Mouse (Mus musculus) megakaryocyte progenitor cell, adult 5-6 weeks (primary cell): ENCODE data around the gene Relb. TPM values are rescaled to one million over a fixed set of nuclear protein-coding genes. Genes with fewer than 3 reads are reported as not detected.

Experiments used
- ATAC-seq: replicated peaks from 2 replicates; pipeline ENCODE4 v1.8.0; 2016; ENCODE audit warnings: mild to moderate bottlenecking, moderate TSS enrichment, inconsistent platforms; ENCODE audit not compliant: poor library complexity
- total RNA-seq, 2 experiments: library from RNA; stranded (forward) in 1 of 2; stranded (reverse) in 1 of 2; fragments of 157-497, 149-512 nt in 1 of 2; fragments of 200-1000 nt in 1 of 2; gene quantifications; 2 replicates each; pipeline versions ENCODE4 v1.2.3 to v1.2.4; 2015 to 2017

The Relb gene
- total RNA-seq, 2 experiments from 2014 or later, result 2.5 TPM; not detected in 1

- no peak for ATAC-seq
Measured at GRCm38 (mm10) chr7:19557982-19558900, 71.0 kb downstream of the Relb start.

DNA sequence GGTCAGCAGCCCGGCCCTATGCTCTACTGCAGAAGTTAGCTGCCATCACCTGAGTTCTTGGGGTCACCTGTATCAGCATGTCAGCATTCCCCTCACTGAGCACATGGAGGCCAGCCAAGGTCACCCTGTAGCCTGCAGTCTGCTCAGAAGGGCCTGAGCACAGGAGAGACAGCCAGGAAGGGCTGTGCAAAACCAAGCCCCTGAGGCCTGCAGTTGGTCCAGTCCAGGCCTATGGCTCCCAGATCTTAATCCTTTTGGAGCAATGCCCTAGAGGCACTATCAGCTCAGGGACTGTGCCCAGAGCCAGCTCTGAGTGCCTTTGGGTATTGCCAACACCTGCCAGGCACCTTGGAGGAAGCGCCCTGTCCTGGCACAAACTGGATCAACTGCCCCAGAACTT lies 72.2 kb downstream of the Relb start:
- no peak for ATAC-seq

Other genes starting within 250 kb of the Relb start
- 10.7 and 11.2 TPM in 2 replicates for gene Ercc2, start 247.4 kb downstream of the Relb start, total RNA-seq (2015)
- 26.5 and 31.6 TPM in 2 replicates for gene Ercc2, start 247.4 kb downstream of the Relb start, total RNA-seq (2017)
- not detected in 2 replicates for gene Klc3, start 225.3 kb downstream of the Relb start, total RNA-seq (2015)
- gene Klc3, start 225.3 kb downstream of the Relb start, total RNA-seq (2017), result 0.10 TPM in 1 of 2 replicates, not detected in the other
- 0.71 and 0.94 TPM in 2 replicates for gene Ckm, start 224.7 kb downstream of the Relb start, total RNA-seq (2015)
- gene Ckm, start 224.7 kb downstream of the Relb start, total RNA-seq (2017), result 1.4 and 2.0 TPM in 2 replicates
- 10.3 and 11.0 TPM in 2 replicates for gene Mark4, start 170.6 kb downstream of the Relb start, total RNA-seq (2015)
- gene Mark4, start 170.6 kb downstream of the Relb start, total RNA-seq (2017), result 4.8 and 6.9 TPM in 2 replicates
- gene Exoc3l2, start 166.1 kb downstream of the Relb start, total RNA-seq (2015), result 0.54 and 0.57 TPM in 2 replicates
- gene Exoc3l2, start 166.1 kb downstream of the Relb start, total RNA-seq (2017), result 0.62 and 1.3 TPM in 2 replicates
- gene Bloc1s3, start 121.1 kb downstream of the Relb start, total RNA-seq (2015), result 2.9 and 3.3 TPM in 2 replicates
- gene Bloc1s3, start 121.1 kb downstream of the Relb start, total RNA-seq (2017), result 1.3 and 1.5 TPM in 2 replicates
- 55.2 and 58.3 TPM in 2 replicates for gene Trappc6a, start 121.0 kb downstream of the Relb start, total RNA-seq (2015)
- gene Trappc6a, start 121.0 kb downstream of the Relb start, total RNA-seq (2017), result 26.1 and 39.5 TPM in 2 replicates
- gene Nkpd1, start 111.6 kb downstream of the Relb start, total RNA-seq (2015), result not detected in 2 replicates
- gene Nkpd1, start 111.6 kb downstream of the Relb start, total RNA-seq (2017), result 0.17 and 0.34 TPM in 2 replicates
- 11.0 and 11.7 TPM in 2 replicates for gene Ppp1r37, start 66.4 kb downstream of the Relb start, total RNA-seq (2015)
- gene Ppp1r37, start 66.4 kb downstream of the Relb start, total RNA-seq (2017), result 13.4 and 18.1 TPM in 2 replicates
- 5.9 and 6.8 TPM in 2 replicates for gene Zfp296, start 52.2 kb downstream of the Relb start, total RNA-seq (2015)
- gene Zfp296, start 52.2 kb downstream of the Relb start, total RNA-seq (2017), result 2.8 and 4.4 TPM in 2 replicates
- gene Gemin7, start 51.8 kb downstream of the Relb start, total RNA-seq (2015), result 65.5 and 73.4 TPM in 2 replicates
- 33.5 and 36.9 TPM in 2 replicates for gene Gemin7, start 51.8 kb downstream of the Relb start, total RNA-seq (2017)
- 9.6 and 11.7 TPM in 2 replicates for gene Clasrp, start 25.0 kb downstream of the Relb start, total RNA-seq (2015)
- gene Clasrp, start 25.0 kb downstream of the Relb start, total RNA-seq (2017), result 30.2 and 32.6 TPM in 2 replicates
- 47.3 and 57.1 TPM in 2 replicates for gene Clptm1, start 35.6 kb upstream of the Relb start, total RNA-seq (2015)
- 25.7 and 30.0 TPM in 2 replicates for gene Clptm1, start 35.6 kb upstream of the Relb start, total RNA-seq (2017)
- 1.7 and 2.7 TPM in 2 replicates for gene Apoc2, start 48.5 kb upstream of the Relb start, total RNA-seq (2015)
- 2.2 and 5.2 TPM in 2 replicates for gene Apoc2, start 48.5 kb upstream of the Relb start, total RNA-seq (2017)
- gene Gm44805, start 52.0 kb upstream of the Relb start, total RNA-seq (2015), result not detected in 2 replicates
- not detected in 2 replicates for gene Gm44805, start 52.0 kb upstream of the Relb start, total RNA-seq (2017)
- not detected in 2 replicates for gene Apoc4, start 52.0 kb upstream of the Relb start, total RNA-seq (2015)
- not detected in 2 replicates for gene Apoc4, start 52.0 kb upstream of the Relb start, total RNA-seq (2017)
- 0.79 and 2.0 TPM in 2 replicates for gene Apoc1, start 63.2 kb upstream of the Relb start, total RNA-seq (2015)
- gene Apoc1, start 63.2 kb upstream of the Relb start, total RNA-seq (2017), result 1.1 and 6.4 TPM in 2 replicates
- gene Apoe, start 69.8 kb upstream of the Relb start, total RNA-seq (2015), result 18.7 and 27.5 TPM in 2 replicates
- 110 and 130 TPM in 2 replicates for gene Apoe, start 69.8 kb upstream of the Relb start, total RNA-seq (2017)
- 61.5 and 62.2 TPM in 2 replicates for gene Tomm40, start 86.0 kb upstream of the Relb start, total RNA-seq (2015)
- gene Tomm40, start 86.0 kb upstream of the Relb start, total RNA-seq (2017), result 42.5 and 50.8 TPM in 2 replicates
- 0.95 and 2.2 TPM in 2 replicates for gene Nectin2, start 121.0 kb upstream of the Relb start, total RNA-seq (2015)
- 0.78 and 1.0 TPM in 2 replicates for gene Nectin2, start 121.0 kb upstream of the Relb start, total RNA-seq (2017)
- gene Bcam, start 141.6 kb upstream of the Relb start, total RNA-seq (2015), result not detected in 2 replicates
- gene Bcam, start 141.6 kb upstream of the Relb start, total RNA-seq (2017), result not detected in 2 replicates
- not detected in 2 replicates for gene Cblc, start 167.4 kb upstream of the Relb start, total RNA-seq (2015)
- gene Cblc, start 167.4 kb upstream of the Relb start, total RNA-seq (2017), result not detected in 2 replicates
- 6.3 and 11.5 TPM in 2 replicates for gene Bcl3, start 193.3 kb upstream of the Relb start, total RNA-seq (2015)
- 1.6 and 4.6 TPM in 2 replicates for gene Bcl3, start 193.3 kb upstream of the Relb start, total RNA-seq (2017)
- gene Gm19345, start 222.6 kb upstream of the Relb start, total RNA-seq (2015), result not detected in 2 replicates
- not detected in 2 replicates for gene Gm19345, start 222.6 kb upstream of the Relb start, total RNA-seq (2017)
- not detected in 2 replicates for gene Ceacam16, start 231.9 kb upstream of the Relb start, total RNA-seq (2015)
- gene Ceacam16, start 231.9 kb upstream of the Relb start, total RNA-seq (2017), result not detected in 2 replicates